Mouse (Mus musculus): ENCODE data around the gene Klk13. TPM values are rescaled to one million over a fixed set of nuclear protein-coding genes. Genes with fewer than 3 reads are reported as not detected.

Klk13 gene
- polyA plus RNA-seq, 1 experiment from 2014 or later = 0.24 TPM

DNA sequence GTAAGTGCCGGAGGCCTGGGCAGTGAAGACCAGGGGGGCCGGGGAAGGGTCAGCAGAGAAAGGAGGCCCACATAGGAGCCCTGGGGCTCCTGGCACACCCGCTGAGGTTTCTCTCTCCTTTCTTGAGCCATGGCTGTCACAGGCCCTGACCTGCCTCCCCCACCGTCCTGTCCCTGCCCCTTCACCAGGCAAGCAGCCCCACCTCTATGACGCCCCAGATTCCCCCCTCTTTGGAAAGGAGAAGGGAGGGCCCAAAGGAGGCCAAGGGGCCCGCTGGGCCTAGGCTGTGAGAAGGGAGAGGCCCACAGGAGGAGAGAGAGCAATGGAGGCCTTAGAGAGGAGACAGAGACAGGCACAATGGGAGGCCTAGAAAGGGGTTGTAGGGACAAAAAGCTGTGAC lies 62.4 kb downstream of the Klk13 start:
- Histone ChIP-seq H3K36me3 (no peaks in the 10 kb centered on the region), H3K9me3 (no peaks in the 10 kb centered on the region), H3K27me3 (ENCODE audit: insufficient read depth, poor library complexity, severe bottlenecking) (0 out of 2 replicates have a peak, but pooled peaks cover 2% of the 10 kb centered on the region), H3K4me3 (no peak overlapping the region), H3K4me1 (replicated peaks) (peaks cover 18% of the 10 kb centered on the region), H3K27ac (peak overlapping the region; percentile 82)
- WGBS = 35% methylated on average over 6 of the region's 6 CpGs
- DNase-seq (ENCODE audit: low spot score) = no peak

- no peaks in the 10 kb centered on the region for H3K36me3 ChIP-seq
- H3K4me1 ChIP-seq (replicated peaks) = peaks cover 18% of the 10 kb centered on the region
- no peak overlapping the region for H3K4me3 ChIP-seq
- no peak for DNase-seq (ENCODE audit: low spot score)
- WGBS = 46% methylated on average over 7 of the region's 7 CpGs
- peak overlapping the region; percentile 82 for H3K27ac ChIP-seq
- H3K27me3 ChIP-seq (ENCODE audit: insufficient read depth, poor library complexity, severe bottlenecking) = peaks cover 2% of the 10 kb centered on the region; the same call in 1 of the 2 replicates
- H3K9me3 ChIP-seq = no peaks in the 10 kb centered on the region
Observed at GRCm38 (mm10) chr7:43775311-43776057, 63.1 kb downstream of the Klk13 start.

GRCm38 (mm10) chr7:43776506-43776905 lies 64.1 kb downstream of the Klk13 start:
- Histone ChIP-seq H3K9me3 (no peaks in the 10 kb centered on the region), H3K36me3 (no peaks in the 10 kb centered on the region), H3K27me3 (ENCODE audit: insufficient read depth, poor library complexity, severe bottlenecking) (peaks cover 2% of the 10 kb centered on the region; the same call in 1 of the 2 replicates), H3K27ac (no peak overlapping the region), H3K4me3 (no peak overlapping the region), H3K4me1 (replicated peaks) (peaks cover 18% of the 10 kb centered on the region)
- 85% methylated on average over 5 of the region's 5 CpGs for WGBS
- DNase-seq (ENCODE audit: low spot score) = no peak

Other genes starting within 250 kb of the Klk13 start
- gene Vsig10l, start 249.4 kb upstream of the Klk13 start, polyA plus RNA-seq (2016; fragmentation: Nextera tagmentation; extraction: Ambion mirVana) = 1.5 and 3.8 TPM in 2 replicates
- gene Iglon5, start 222.5 kb upstream of the Klk13 start, polyA plus RNA-seq (2016; fragmentation: Nextera tagmentation; extraction: Ambion mirVana) = 0.80 and 2.2 TPM in 2 replicates
- gene 4931406B18Rik, start 206.6 kb upstream of the Klk13 start, polyA plus RNA-seq (2016; fragmentation: Nextera tagmentation; extraction: Ambion mirVana) = not detected in 2 replicates
- gene Cd33, start 168.1 kb upstream of the Klk13 start, polyA plus RNA-seq (2016; fragmentation: Nextera tagmentation; extraction: Ambion mirVana) = 0.61 and 1.2 TPM in 2 replicates
- 5.4 and 6.1 TPM in 2 replicates for gene Zfp658, start 150.3 kb upstream of the Klk13 start, polyA plus RNA-seq (2016; fragmentation: Nextera tagmentation; extraction: Ambion mirVana)
- gene Zfp719, start 133.0 kb upstream of the Klk13 start, polyA plus RNA-seq (2016; fragmentation: Nextera tagmentation; extraction: Ambion mirVana) = 12.7 and 15.7 TPM in 2 replicates
- gene Zfp819, start 105.4 kb upstream of the Klk13 start, polyA plus RNA-seq (2016; fragmentation: Nextera tagmentation; extraction: Ambion mirVana) = 0.76 and 1.1 TPM in 2 replicates
- gene Ceacam18, start 77.9 kb upstream of the Klk13 start, polyA plus RNA-seq (2016; fragmentation: Nextera tagmentation; extraction: Ambion mirVana) = not detected in 2 replicates
- 0.36 and 0.52 TPM in 2 replicates for gene Siglece, start 52.4 kb upstream of the Klk13 start, polyA plus RNA-seq (2016; fragmentation: Nextera tagmentation; extraction: Ambion mirVana)
- 17.5 and 19.1 TPM in 2 replicates for gene Ctu1, start 40.6 kb upstream of the Klk13 start, polyA plus RNA-seq (2016; fragmentation: Nextera tagmentation; extraction: Ambion mirVana)
- not detected in 2 replicates for gene Klk14, start 22.1 kb upstream of the Klk13 start, polyA plus RNA-seq (2016; fragmentation: Nextera tagmentation; extraction: Ambion mirVana)
- not detected in 2 replicates for gene Klk12, start 56.3 kb downstream of the Klk13 start, polyA plus RNA-seq (2016; fragmentation: Nextera tagmentation; extraction: Ambion mirVana)
- not detected in 2 replicates for gene Klk11, start 62.0 kb downstream of the Klk13 start, polyA plus RNA-seq (2016; fragmentation: Nextera tagmentation; extraction: Ambion mirVana)
- gene Klk10, start 68.5 kb downstream of the Klk13 start, polyA plus RNA-seq (2016; fragmentation: Nextera tagmentation; extraction: Ambion mirVana) = 0.55 and 0.77 TPM in 2 replicates
- gene Klk9, start 79.3 kb downstream of the Klk13 start, polyA plus RNA-seq (2016; fragmentation: Nextera tagmentation; extraction: Ambion mirVana) = 0.13 TPM in 1 of 2 replicates, not detected in the other
- 12.1 and 13.2 TPM in 2 replicates for gene Klk8, start 85.0 kb downstream of the Klk13 start, polyA plus RNA-seq (2016; fragmentation: Nextera tagmentation; extraction: Ambion mirVana)
- 0.11 TPM in 1 of 2 replicates, not detected in the other for gene Klk7, start 98.7 kb downstream of the Klk13 start, polyA plus RNA-seq (2016; fragmentation: Nextera tagmentation; extraction: Ambion mirVana)
- not detected in 2 replicates for gene Klk6, start 111.9 kb downstream of the Klk13 start, polyA plus RNA-seq (2016; fragmentation: Nextera tagmentation; extraction: Ambion mirVana)
- 0.12 TPM in 1 of 2 replicates, not detected in the other for gene Klk5, start 129.4 kb downstream of the Klk13 start, polyA plus RNA-seq (2016; fragmentation: Nextera tagmentation; extraction: Ambion mirVana)
- gene Klk4, start 168.6 kb downstream of the Klk13 start, polyA plus RNA-seq (2016; fragmentation: Nextera tagmentation; extraction: Ambion mirVana) = 0.41 TPM in 1 of 2 replicates, not detected in the other
- gene Klk15, start 221.2 kb downstream of the Klk13 start, polyA plus RNA-seq (2016; fragmentation: Nextera tagmentation; extraction: Ambion mirVana) = not detected in 2 replicates
- gene Klk1b8, start 238.1 kb downstream of the Klk13 start, polyA plus RNA-seq (2016; fragmentation: Nextera tagmentation; extraction: Ambion mirVana) = not detected in 2 replicates